Mouse (Mus musculus) liver, adult (tissue): Measurements from ENCODE around the gene Arrdc5.

Experiments used
- GATA4 ChIP-seq: IDR thresholded peaks from 2 replicates; pipeline ENCODE4 v1.6.1; 2014; ENCODE audit warnings: mild to moderate bottlenecking, low read length; ENCODE audit not compliant: insufficient replicate concordance

Arrdc5 gene

DNA sequence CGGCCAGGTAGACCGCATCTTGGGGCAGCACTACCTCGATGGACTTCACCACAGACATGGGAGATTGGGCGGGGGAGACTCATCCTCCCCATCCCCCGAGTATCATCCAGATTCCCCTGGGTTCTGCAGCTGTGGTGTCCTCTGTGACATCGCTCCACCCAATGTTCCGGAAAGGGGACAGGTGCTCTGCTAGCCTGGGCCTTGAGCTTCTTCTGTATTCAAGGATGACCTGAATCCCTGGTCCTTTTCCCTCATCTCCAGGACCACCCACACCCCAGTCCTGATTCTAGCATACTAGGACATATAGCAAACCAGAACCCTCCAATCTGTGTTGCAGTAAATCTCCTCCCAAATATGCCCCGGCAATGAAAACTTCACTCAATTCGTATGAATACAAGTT, at the start of gene Arrdc5:
Arrdc5 (minus strand) TSS at position 101 of the 400 bp plus-strand sequence.
- no peak for TF ChIP-seq GATA4

DNA sequence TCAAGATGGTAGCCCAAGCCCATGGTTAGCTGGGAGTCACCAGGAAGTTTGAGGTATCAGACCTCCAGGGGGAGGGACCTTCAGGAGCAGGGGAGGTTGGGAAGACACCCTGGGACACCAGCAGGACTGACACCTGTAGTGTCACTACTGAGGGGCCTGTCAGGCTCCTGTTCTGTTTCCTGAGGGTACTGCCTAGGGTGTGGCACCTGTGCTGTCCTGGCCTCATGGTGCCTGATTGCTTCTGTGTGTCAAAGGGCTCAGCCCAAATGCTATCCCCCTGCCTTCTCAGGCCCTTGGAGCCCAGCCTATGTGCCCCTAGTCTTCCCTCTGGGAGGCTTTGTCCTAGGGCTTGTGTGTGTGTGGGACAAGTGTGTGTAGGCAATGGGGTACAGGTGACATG, 48.5 kb upstream of the Arrdc5 start:
- no peak for TF ChIP-seq GATA4

GRCm38 (mm10) chr17:56348128-56348527, 48.0 kb upstream of the Arrdc5 start:
- no peak for TF ChIP-seq GATA4

GRCm38 (mm10) chr17:56345364-56345763, 45.3 kb upstream of the Arrdc5 start:
- no peak for TF ChIP-seq GATA4

DNA sequence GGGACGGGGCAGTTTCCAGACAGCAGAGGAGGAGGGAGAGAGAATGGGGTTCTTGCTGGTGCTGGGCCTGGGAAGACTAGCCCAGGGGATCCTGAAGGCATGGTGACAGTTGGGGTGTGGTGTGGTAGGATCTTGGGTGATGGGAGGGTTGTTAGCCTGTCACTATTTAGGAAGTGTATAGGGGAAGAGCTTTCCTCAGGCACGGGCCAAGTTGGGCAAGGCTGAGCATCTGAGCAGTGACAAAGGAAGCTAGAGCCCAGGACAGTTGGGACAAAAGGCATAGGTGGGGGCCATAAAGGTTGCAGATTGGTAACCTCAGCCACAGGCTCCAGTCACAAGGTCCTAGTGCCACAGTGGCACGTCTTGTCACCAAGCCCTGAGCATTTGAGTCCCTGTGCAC, 43.4 kb upstream of the Arrdc5 start:
- TF ChIP-seq GATA4, result no peak

DNA sequence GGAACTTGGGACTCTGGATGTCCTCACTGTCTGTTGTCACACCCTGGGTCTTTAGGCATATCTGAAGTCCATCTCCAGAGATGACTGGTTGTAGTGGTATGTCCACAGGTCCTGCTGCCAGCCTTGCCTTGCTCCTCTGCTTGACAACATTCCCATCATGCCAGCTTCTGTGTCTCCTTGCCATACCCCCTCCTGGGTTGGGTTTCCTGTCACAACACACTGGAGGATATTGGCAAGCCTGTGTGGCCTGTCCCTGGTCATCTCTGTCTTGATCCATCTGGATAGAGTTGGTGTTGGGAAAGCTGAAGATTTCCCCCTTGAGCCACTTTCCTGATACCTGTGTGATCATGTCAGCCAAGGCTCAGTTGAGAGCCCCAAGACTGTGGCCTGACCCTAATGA, 40.6 kb upstream of the Arrdc5 start:
- no peak for TF ChIP-seq GATA4

DNA sequence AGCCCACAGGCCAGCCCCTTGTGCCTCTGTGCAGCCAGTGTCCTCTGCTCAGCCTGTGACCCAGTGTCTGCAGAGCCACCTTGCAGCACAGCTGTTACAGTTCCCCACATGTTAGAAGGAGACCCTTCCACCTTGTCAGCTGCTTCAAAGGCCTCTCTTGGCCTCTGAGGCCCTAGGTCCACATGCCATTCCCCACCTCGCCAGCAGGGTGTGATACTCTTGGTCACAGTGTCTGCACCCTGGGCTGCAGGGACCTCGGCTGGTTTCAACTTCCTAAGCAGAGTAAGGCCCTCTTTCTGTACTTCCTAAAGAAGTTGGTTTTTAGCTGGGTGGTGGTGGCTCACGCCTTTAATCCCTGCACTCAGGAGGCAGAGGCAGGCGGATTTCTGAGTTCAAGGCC, 38.8 kb upstream of the Arrdc5 start:
- TF ChIP-seq GATA4, result no peak

GRCm38 (mm10) chr17:56337791-56338190, 37.7 kb upstream of the Arrdc5 start:
- TF ChIP-seq GATA4, result no peak

GRCm38 (mm10) chr17:56337190-56337589, 37.1 kb upstream of the Arrdc5 start:
- TF ChIP-seq GATA4, result no peak

GRCm38 (mm10) chr17:56332987-56333386, 32.9 kb upstream of the Arrdc5 start:
- TF ChIP-seq GATA4, result no peak

- TF ChIP-seq GATA4, result no peak
These were observed 31.2 kb upstream of the Arrdc5 start for GRCm38 (mm10) chr17:56331256-56331655.

DNA sequence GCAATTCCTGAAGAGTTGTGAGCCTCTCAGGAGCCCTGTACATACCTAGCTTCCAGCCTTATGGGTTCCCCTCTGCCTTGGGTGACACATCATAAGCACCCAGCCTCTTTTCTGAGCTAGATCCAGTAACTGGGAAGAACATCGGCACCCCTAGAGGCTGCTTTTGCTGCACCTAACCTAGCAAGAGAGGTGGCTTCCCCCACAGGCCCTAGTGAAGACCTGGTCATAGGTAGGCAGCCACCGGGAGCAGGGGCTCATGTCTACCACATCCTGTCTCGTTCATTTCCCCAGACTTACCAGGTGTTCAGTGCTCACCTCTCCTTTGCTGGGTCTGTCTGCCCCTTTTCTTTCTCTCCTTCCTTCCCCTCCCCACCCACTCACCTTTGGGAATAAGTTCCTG, 30.3 kb upstream of the Arrdc5 start:
- no peak for TF ChIP-seq GATA4

GRCm38 (mm10) chr17:56329267-56329666, 29.2 kb upstream of the Arrdc5 start:
- TF ChIP-seq GATA4, result no peak

GRCm38 (mm10) chr17:56326153-56327147, 26.4 kb upstream of the Arrdc5 start:
- TF ChIP-seq GATA4, result no peak

DNA sequence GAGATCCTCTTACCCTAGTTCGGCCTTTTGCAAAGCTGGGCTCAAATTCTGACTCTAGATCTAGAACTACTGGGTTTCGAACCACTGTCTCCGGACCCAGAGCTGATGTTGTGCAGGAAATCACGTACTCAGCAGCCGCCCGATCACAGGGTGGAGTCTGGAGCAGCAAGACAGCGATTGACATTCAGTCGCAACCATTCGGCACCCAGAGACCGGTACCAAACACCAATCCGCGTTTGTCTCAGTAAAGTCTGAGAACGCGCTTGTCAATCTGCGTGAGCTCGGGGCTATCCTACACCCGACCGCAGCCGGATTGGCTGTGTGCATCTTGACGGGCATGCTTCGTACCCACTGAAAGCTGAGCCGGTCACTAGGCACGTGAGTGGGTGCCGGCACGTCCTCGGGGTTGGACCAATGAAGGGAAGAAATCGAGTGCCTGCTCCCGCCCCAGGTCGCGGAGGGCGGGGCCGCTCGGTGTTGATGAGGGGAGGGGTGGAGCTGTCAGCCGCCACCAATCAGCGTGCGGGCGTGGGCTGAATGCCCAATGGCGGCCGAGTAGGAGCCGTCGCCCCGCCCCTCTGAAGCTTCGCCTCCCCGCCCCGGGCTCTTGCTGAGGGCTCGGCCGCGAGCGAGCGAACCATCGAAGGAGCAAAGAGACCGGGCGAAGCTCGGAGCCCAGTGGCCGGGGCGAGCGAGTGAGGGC, 25.5 kb upstream of the Arrdc5 start, which contains the start of gene Kdm4b:
Kdm4b (plus strand) TSS at position 613 of the 703 bp plus-strand sequence.
- no peak for TF ChIP-seq GATA4

- no peak for TF ChIP-seq GATA4
These were observed 24.3 kb upstream of the Arrdc5 start for GRCm38 (mm10) chr17:56324419-56324818.

- TF ChIP-seq GATA4, result no peak
These were observed 9.3 kb upstream of the Arrdc5 start for GRCm38 (mm10) chr17:56309191-56309945.
